Mouse (Mus musculus) CH12.LX (cell line): ENCODE measurements around the gene Asphd1. TPM values are rescaled to one million over a fixed set of nuclear protein-coding genes. Genes with fewer than 3 reads are reported as not detected.

Experiments used
- DNase-seq: peaks from one replicate; pipeline ENCODE4 v3.0.0-alpha.2; 2013; ENCODE audit errors: extremely low read depth
- H3K27ac ChIP-seq: 2 replicates; pipeline ENCODE4 v1.5.1; 2012; ENCODE audit warnings: low read depth, mild to moderate bottlenecking, control low read depth, moderate library complexity; ENCODE audit not compliant: insufficient read depth
- H3K27me3 ChIP-seq: replicated peaks from 2 replicates; pipeline ENCODE3; 2012; ENCODE audit warnings: inconsistent platforms
- H3K36me3 ChIP-seq, 2 experiments: replicated peaks in 1 of 2; 2 replicates each; pipeline versions ENCODE3 to v1.6.1; 2012; ENCODE audit warnings: inconsistent platforms in 1 of 2, low read length in 1 of 2, mild to moderate bottlenecking in 1 of 2, mixed read lengths in 1 of 2, moderate library complexity in 1 of 2; ENCODE audit not compliant: control insufficient read depth in 1 of 2, insufficient read depth in 1 of 2
- H3K4me1 ChIP-seq, 2 experiments: 2 replicates each; pipeline ENCODE4 v1.6.1; 2012; ENCODE audit warnings: inconsistent platforms in 1 of 2, moderate library complexity in 1 of 2; ENCODE audit not compliant: insufficient read depth in 2 of 2, control insufficient read depth in 1 of 2
- H3K4me2 ChIP-seq: 2 replicates; pipeline ENCODE4 v1.6.1; 2012; ENCODE audit warnings: low read depth, mild to moderate bottlenecking, control low read depth; ENCODE audit not compliant: poor library complexity, insufficient read depth, severe bottlenecking
- H3K4me3 ChIP-seq, 3 experiments: fragments of 150-350 bp in 1 of 3; sonication (generic) in 1 of 3; replicated peaks in 1 of 3; 2 replicates each; pipeline versions ENCODE3 to v1.5.1; 2011 to 2012; ENCODE audit warnings: low read depth in 2 of 3, low read length in 2 of 3, mild to moderate bottlenecking in 2 of 3, moderate library complexity in 2 of 3, control low read depth in 1 of 3, improper control_type of control experiment in 1 of 3, inconsistent platforms in 1 of 3, mixed read lengths in 1 of 3; ENCODE audit not compliant: poor library complexity in 1 of 3
- H3K79me2 ChIP-seq: replicated peaks from 2 replicates; pipeline ENCODE4 v1.6.1; 2012; ENCODE audit warnings: mild to moderate bottlenecking, moderate library complexity; ENCODE audit not compliant: control insufficient read depth, poor library complexity, insufficient read depth, severe bottlenecking; ENCODE audit errors: extremely low read depth
- H3K9ac ChIP-seq: 2 replicates; pipeline ENCODE4 v1.6.1; 2012; ENCODE audit warnings: low read depth, mild to moderate bottlenecking, control low read depth, moderate library complexity; ENCODE audit not compliant: insufficient read depth
- H3K9me3 ChIP-seq: replicated peaks from 2 replicates; pipeline ENCODE3; 2012; ENCODE audit warnings: low read length, inconsistent platforms, mixed read lengths
- BHLHE40 ChIP-seq: IDR thresholded peaks from 2 replicates; pipeline ENCODE4 v1.6.1; 2011; ENCODE audit warnings: mild to moderate bottlenecking, low read depth, low read length, improper control_type of control experiment
- CHD1 ChIP-seq: IDR thresholded peaks from 2 replicates; pipeline ENCODE4 v1.6.1; 2012; ENCODE audit warnings: low read depth, low read length, improper control_type of control experiment, inconsistent platforms
- CHD2 ChIP-seq: IDR thresholded peaks from 2 replicates; pipeline ENCODE4 v1.6.1; 2011; ENCODE audit warnings: low read length, improper control_type of control experiment
- CTCF ChIP-seq, 2 experiments: IDR thresholded peaks in 1 of 2; conservative IDR thresholded peaks in 1 of 2; 2 replicates each; pipeline ENCODE4 v1.5.1; 2011 to 2012; ENCODE audit warnings: low read depth in 2 of 2, low read length in 2 of 2, improper control_type of control experiment in 1 of 2, inconsistent platforms in 1 of 2, mild to moderate bottlenecking in 1 of 2, moderate library complexity in 1 of 2
- ELF1 ChIP-seq: IDR thresholded peaks from 2 replicates; pipeline ENCODE4 v1.6.1; 2014; ENCODE audit warnings: low read depth, mild to moderate bottlenecking, inconsistent platforms, low read length, improper control_type of control experiment
- EP300 ChIP-seq: IDR thresholded peaks from 2 replicates; pipeline ENCODE4 v1.6.1; 2011; ENCODE audit warnings: low read length, improper control_type of control experiment
- ETS1 ChIP-seq: conservative IDR thresholded peaks from 2 replicates; pipeline ENCODE4 v1.6.1; 2012; ENCODE audit warnings: low read depth, mild to moderate bottlenecking, inconsistent platforms, low read length, improper control_type of control experiment, moderate library complexity
- IRF4 ChIP-seq: IDR thresholded peaks from 2 replicates; pipeline ENCODE4 v1.6.1; 2014; ENCODE audit warnings: low read depth, mild to moderate bottlenecking, inconsistent platforms, low read length, improper control_type of control experiment
- JUN ChIP-seq: IDR thresholded peaks from 2 replicates; pipeline ENCODE4 v1.6.1; 2011; ENCODE audit warnings: low read depth, mild to moderate bottlenecking, low read length, improper control_type of control experiment, moderate library complexity; ENCODE audit not compliant: insufficient read depth
- JUND ChIP-seq: conservative IDR thresholded peaks from 2 replicates; pipeline ENCODE4 v1.6.1; 2011; ENCODE audit warnings: low read depth, low read length, improper control_type of control experiment
- KAT2A ChIP-seq: IDR thresholded peaks from 2 replicates; pipeline ENCODE4 v1.6.1; 2012; ENCODE audit warnings: low read length, improper control_type of control experiment, inconsistent platforms; ENCODE audit not compliant: insufficient replicate concordance
- MAFK ChIP-seq: IDR thresholded peaks from 2 replicates; pipeline ENCODE4 v1.6.1; 2011; ENCODE audit warnings: low read length, improper control_type of control experiment; ENCODE audit not compliant: insufficient replicate concordance
- MAX ChIP-seq: IDR thresholded peaks from 2 replicates; pipeline ENCODE4 v1.6.1; 2011; ENCODE audit warnings: low read length, improper control_type of control experiment
- MAZ ChIP-seq: IDR thresholded peaks from 2 replicates; pipeline ENCODE4 v1.6.1; 2012; ENCODE audit warnings: low read depth, mild to moderate bottlenecking, inconsistent platforms, low read length, improper control_type of control experiment, moderate library complexity
- MXI1 ChIP-seq: IDR thresholded peaks from 2 replicates; pipeline ENCODE4 v1.6.1; 2011; ENCODE audit warnings: mild to moderate bottlenecking, low read depth, low read length, improper control_type of control experiment
- MYC ChIP-seq: IDR thresholded peaks from 2 replicates; pipeline ENCODE4 v1.6.1; 2011; ENCODE audit warnings: low read depth, mild to moderate bottlenecking, improper control_type of control experiment, low read length
- NRF1 ChIP-seq: IDR thresholded peaks from 2 replicates; pipeline ENCODE4 v1.6.1; 2014; ENCODE audit warnings: low read depth, mild to moderate bottlenecking, inconsistent platforms, low read length, improper control_type of control experiment, moderate library complexity
- PAX5 ChIP-seq: IDR thresholded peaks from 2 replicates; pipeline ENCODE4 v1.6.1; 2012; ENCODE audit warnings: low read length, inconsistent platforms, mixed read lengths
- POLR2A ChIP-seq: IDR thresholded peaks from 2 replicates; pipeline ENCODE4 v1.6.1; 2011; ENCODE audit warnings: low read depth, mild to moderate bottlenecking, improper control_type of control experiment, low read length
- POLR2AphosphoS2 ChIP-seq: IDR thresholded peaks from 2 replicates; pipeline ENCODE4 v1.6.1; 2011; ENCODE audit warnings: low read depth, low read length, improper control_type of control experiment
- RAD21 ChIP-seq: IDR thresholded peaks from 2 replicates; pipeline ENCODE4 v1.6.1; 2011; ENCODE audit warnings: low read depth, mild to moderate bottlenecking, low read length, improper control_type of control experiment, moderate library complexity
- RCOR1 ChIP-seq: conservative IDR thresholded peaks from 2 replicates; pipeline ENCODE4 v1.6.1; 2012; ENCODE audit warnings: low read depth, mild to moderate bottlenecking, inconsistent platforms, low read length, improper control_type of control experiment
- SMC3 ChIP-seq: IDR thresholded peaks from 2 replicates; pipeline ENCODE4 v1.6.1; 2011; ENCODE audit warnings: low read depth, low read length, improper control_type of control experiment
- TBP ChIP-seq: conservative IDR thresholded peaks from 2 replicates; pipeline ENCODE4 v1.6.1; 2011; ENCODE audit warnings: low read depth, low read length, improper control_type of control experiment
- TCF12 ChIP-seq: IDR thresholded peaks from 2 replicates; pipeline ENCODE4 v1.6.1; 2014; ENCODE audit warnings: low read depth, mild to moderate bottlenecking, inconsistent platforms, low read length, improper control_type of control experiment
- USF1 ChIP-seq: IDR thresholded peaks from 2 replicates; pipeline ENCODE4 v1.6.1; 2014; ENCODE audit warnings: low read depth, mild to moderate bottlenecking, inconsistent platforms, low read length, improper control_type of control experiment
- USF2 ChIP-seq: conservative IDR thresholded peaks from 2 replicates; pipeline ENCODE4 v1.6.1; 2011; ENCODE audit warnings: low read depth, low read length, improper control_type of control experiment
- ZC3H11A ChIP-seq: IDR thresholded peaks from 2 replicates; pipeline ENCODE4 v1.6.1; 2012; ENCODE audit warnings: low read depth, mild to moderate bottlenecking, inconsistent platforms, low read length, improper control_type of control experiment
- ZKSCAN1 ChIP-seq: IDR thresholded peaks from 2 replicates; pipeline ENCODE4 v1.6.1; 2012; ENCODE audit warnings: low read depth, inconsistent platforms, low read length, improper control_type of control experiment, borderline replicate concordance
- ZMIZ1 ChIP-seq: IDR thresholded peaks from 2 replicates; pipeline ENCODE4 v1.6.1; 2012; ENCODE audit warnings: low read depth, mild to moderate bottlenecking, inconsistent platforms, low read length, improper control_type of control experiment
- dilution Hi-C: fragments of 300-500 bp; cut with MboI; formaldehyde crosslinking; loops from 2 replicates; pipeline ENCODE4 v1.14.3; 2020; ENCODE audit warnings: low sequenced_read_pairs; ENCODE audit not compliant: extremely low pct_unique_long_range_greater_than_20kb, extremely low pct_ligation_motif_present
- in situ Hi-C: fragments of 300-500 bp; cut with MboI; formaldehyde crosslinking; loops from 3 replicates; pipeline ENCODE4 v1.14.3; 2019; ENCODE audit warnings: low sequenced_read_pairs, low pct_ligation_motif_present, low pct_unique_long_range_greater_than_20kb, mixed read lengths
- polyA plus RNA-seq: library from polyadenylated mRNA; unstranded; fragments of >175 nt; gene quantifications from 2 replicates; pipeline ENCODE4 v1.2.1, GENCODE M21; 2012; ENCODE audit warnings: low read depth; ENCODE audit not compliant: insufficient read length
- total RNA-seq, 2 experiments: library from RNA; depleted of rRNA; stranded (reverse); fragments of 300-350 nt in 1 of 2; fragments of >200 nt in 1 of 2; gene quantifications; 2 replicates each; pipeline ENCODE4 v1.2.3; 2012 to 2014

Gene Asphd1
- total and polyA plus RNA-seq, 3 experiments: 0.08 to 1.8 TPM; not detected in 1

GRCm38 (mm10) chr7:126976878-126977459 lies 27.6 kb upstream of the Asphd1 start:
- in situ Hi-C loops (loop anchor here (25.0 kb wide), 1 partner anchor 810 kb away; the partner anchor contains the start of genes Gm49388 and Setd1a), dilution Hi-C loops (no loop called here)
- peaks cover 17% of the 10 kb centered on the region for H3K79me2 ChIP-seq

DNA sequence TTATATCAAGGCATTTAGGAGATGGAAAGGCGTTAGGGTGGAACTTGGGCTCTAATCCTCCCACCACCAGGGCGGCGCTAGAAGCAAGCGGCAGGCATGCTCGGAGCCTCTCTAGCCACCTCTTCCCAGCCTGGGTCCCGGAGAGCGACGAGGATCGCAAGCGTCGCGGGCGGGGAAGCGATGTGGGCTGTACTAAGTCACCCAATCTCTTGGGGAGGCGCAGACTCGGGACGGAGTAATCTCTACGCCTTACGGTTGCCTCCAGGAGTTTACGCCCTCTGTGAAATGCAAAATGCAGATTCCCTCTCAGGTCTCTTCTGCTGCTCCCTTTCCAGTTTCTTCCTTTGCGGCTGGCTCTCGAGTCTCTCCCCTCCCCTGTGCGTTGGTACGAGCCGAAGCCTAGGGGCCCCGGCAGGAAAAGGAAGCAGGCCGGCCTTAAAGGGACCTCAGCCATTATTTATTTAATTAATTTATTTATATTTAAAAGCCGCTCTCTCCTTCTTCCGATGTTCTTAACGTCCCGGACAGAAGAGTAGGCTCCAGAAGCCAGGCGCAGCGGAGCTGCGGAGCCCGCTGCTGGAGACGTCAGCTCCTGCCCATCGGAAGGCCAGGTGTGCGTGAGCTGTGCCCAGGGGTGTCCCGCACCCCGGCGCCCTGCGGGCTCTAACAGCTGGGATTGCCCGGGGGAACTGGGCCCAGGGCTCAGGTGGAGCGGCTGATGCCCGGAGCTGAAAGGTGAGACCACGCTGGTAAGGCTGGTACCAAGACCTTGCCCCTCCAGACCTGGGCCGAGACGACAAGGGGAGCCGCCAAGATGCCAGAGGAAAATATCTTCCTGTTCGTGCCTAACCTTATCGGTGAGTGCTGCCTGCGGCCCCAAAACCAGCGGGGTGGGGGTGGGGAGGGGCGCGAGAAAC lies 26.8 kb upstream of the Asphd1 start, which contains the start of gene Cdiptos:
Gene Cdiptos, minus strand, starts transcription at position 149 of the 917 bp plus-strand sequence.
- Histone ChIP-seq H3K9me3 (no peaks in the 10 kb centered on the region), H3K4me2 (peak within 1 kb of the TSS; percentile 76), H3K79me2 (peaks cover 17% of the 10 kb centered on the region), H3K27ac (peak within 1 kb of the TSS; percentile 54; the same call in 1 of the 2 replicates), H3K4me1 (peaks cover 10 to 38% of the 10 kb centered on the region in 2 experiments), H3K9ac (peak within 1 kb of the TSS; percentile 89), H3K36me3 (peaks cover 28 to 59% of the 10 kb centered on the region in 2 experiments), H3K4me3 (peak within 1 kb of the TSS; percentile 76 to 98 (median 97)), H3K27me3 (no peaks in the 10 kb centered on the region)
- in situ Hi-C loops (loop anchor here (25.0 kb wide), 1 partner anchor 811 kb away; the partner anchor contains the start of genes Gm49388 and Setd1a), dilution Hi-C loops (no loop called here)
- DNase-seq: peak; percentile 97
- TF ChIP-seq ZKSCAN1: no peak
- no peak for TF ChIP-seq MAFK
- no peak for TF ChIP-seq JUND
- peak; percentile 86 for TF ChIP-seq IRF4
- TF ChIP-seq RAD21: no peak
- TF ChIP-seq ZC3H11A: no peak
- TF ChIP-seq USF2: no peak
- TF ChIP-seq CHD1: peak; percentile 100
- peak; percentile 93 for TF ChIP-seq MAX
- no peak; the same call in 1 of the 2 replicates for TF ChIP-seq MAZ
- no peak for TF ChIP-seq PAX5
- TF ChIP-seq TCF12: peak; percentile 88
- TF ChIP-seq ELF1: peak; percentile 77
- no peak for TF ChIP-seq POLR2AphosphoS2
- no peak for TF ChIP-seq EP300
- peak; percentile 91 for TF ChIP-seq MXI1
- peak; percentile 64; the same call in 1 of the 2 replicates for TF ChIP-seq CHD2
- TF ChIP-seq RCOR1: 0 out of 2 replicates have a peak, but pooled peaks have one; percentile 51
- TF ChIP-seq CTCF (conservative IDR thresholded peaks at IDR 0.05 in 1 of 2, IDR thresholded peaks at IDR 0.05 in 1 of 2; ENCODE audit: low read depth in 2 of 2, low read length in 2 of 2): peak; percentile 76 to 92
- no peak for TF ChIP-seq JUN
- TF ChIP-seq SMC3: peak; percentile 42
- peak; percentile 60; the same call in 1 of the 2 replicates for TF ChIP-seq TBP
- TF ChIP-seq POLR2A: peak; percentile 49
- TF ChIP-seq ZMIZ1: no peak
- TF ChIP-seq KAT2A: 0 out of 2 replicates have a peak, but pooled peaks have one; percentile 64
- TF ChIP-seq USF1: no peak

More at GRCm38 (mm10) chr7:126976878-126977459, 27.6 kb upstream of the Asphd1 start:
- H3K4me2 ChIP-seq: peak overlapping the region; percentile 76
- H3K9me3 ChIP-seq: no peaks in the 10 kb centered on the region
- H3K27ac ChIP-seq: no peak overlapping the region
- no peak for DNase-seq
- H3K36me3 ChIP-seq: peaks cover 28 to 58% of the 10 kb centered on the region in 2 experiments
- H3K4me3 ChIP-seq: peak overlapping the region; percentile 76 to 98 (median 97)
- TF ChIP-seq TCF12: no peak
- no peak for TF ChIP-seq MYC
- no peak for TF ChIP-seq MAZ
- no peak for TF ChIP-seq ETS1
- no peak for TF ChIP-seq BHLHE40
- TF ChIP-seq POLR2A: no peak
- TF ChIP-seq EP300: no peak
- TF ChIP-seq NRF1: no peak
- TF ChIP-seq RCOR1: no peak
- TF ChIP-seq PAX5: no peak
- peak overlapping the region; percentile 89 for H3K9ac ChIP-seq
- no peaks in the 10 kb centered on the region for H3K27me3 ChIP-seq
- peaks cover 10 to 38% of the 10 kb centered on the region in 2 experiments for H3K4me1 ChIP-seq
